Mouse (Mus musculus): ENCODE measurements around the gene Vhl.

DNA sequence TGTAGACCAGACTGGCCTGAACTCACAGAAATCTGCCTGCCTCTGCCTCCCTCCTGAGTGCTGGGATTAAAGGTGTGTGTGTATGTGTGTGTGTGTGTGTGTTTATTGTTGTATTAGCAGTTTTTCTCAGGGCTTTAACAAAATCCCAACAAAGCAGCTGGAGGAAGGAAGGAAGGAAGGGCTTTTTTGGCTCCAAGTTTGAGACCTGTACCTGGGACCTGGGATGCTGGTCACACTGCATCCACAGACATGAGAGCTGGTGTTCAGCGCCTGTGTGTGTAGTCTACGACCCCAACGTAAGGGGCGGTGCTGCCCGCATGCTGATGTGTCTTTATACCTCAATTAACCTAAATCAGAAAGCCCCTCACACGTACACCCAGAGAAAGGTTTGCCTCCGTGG lies 29.8 kb downstream of the Vhl start:
- TF ChIP-seq CTCF (IDR thresholded peaks at IDR 0.05; ENCODE audit: low read depth) (no peak), EP300 (optimal IDR thresholded peaks at IDR 0.05) (no peak)

Data from stomach, postnatal 0 days (tissue).